8 mouse cellular contexts compared by ENCODE assay signal in the genomic region with DNA sequence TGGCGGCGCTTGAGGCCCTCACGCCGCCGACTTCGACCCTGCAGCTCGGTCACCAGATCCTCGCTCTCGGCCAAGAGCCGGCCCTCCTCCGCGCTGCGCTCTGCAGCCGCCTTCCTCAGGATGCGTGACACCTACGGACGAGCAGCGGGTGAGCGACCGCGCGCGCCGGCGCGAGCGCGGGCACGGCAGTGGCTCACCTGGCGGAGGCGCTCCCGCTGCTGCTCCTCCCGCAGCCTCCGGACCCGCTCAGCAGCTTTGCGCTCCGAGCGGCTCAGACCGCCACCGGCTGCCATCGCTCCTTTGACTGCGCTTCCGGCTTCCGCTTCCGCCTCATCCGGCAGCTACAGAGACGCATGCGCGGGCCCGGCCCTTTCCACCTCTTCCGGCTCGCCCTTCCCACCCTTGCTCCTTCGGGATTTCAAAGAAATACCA. TPM values are rescaled to one million over a fixed set of nuclear protein-coding genes. Genes with fewer than 3 reads are reported as not detected.
DNase-seq lines count a peak whose midpoint lies in the region; ATAC-seq lines count a peak whose summit lies in the region.

No protein-coding gene starts in this region.

- peak; percentile 92 for DNase-seq in R1 (ENCODE audit: low read depth, low spot score)
- DNase-seq in cerebellum, postnatal 10 days, result peak; percentile 90 to 93
- peak; percentile 75 to 82 for DNase-seq in frontal cortex, postnatal 10 days (ENCODE audit: low spot score in 2 of 2)
- peak; percentile 70 to 76 for DNase-seq in layer of hippocampus, postnatal 25 days (ENCODE audit: extremely low spot score in 1 of 2, low spot score in 1 of 2)
- peak; percentile 89 for DNase-seq in lung, postnatal 25 days (ENCODE audit: low spot score)
- DNase-seq in right cerebral cortex, adult 18-20 months, result peak; percentile 91
- peak; percentile 70 for DNase-seq in urinary bladder, adult 2 months (ENCODE audit: low spot score)

- no peaks in the 10 kb centered on the region for H3K9me3 ChIP-seq in hindbrain, embryonic 12.5 days (replicated peaks)

- H3K27me3 ChIP-seq in hindbrain, embryonic 12.5 days, result no peaks in the 10 kb centered on the region

- ATAC-seq in hindbrain, embryonic 12.5 days (ENCODE audit: low FRiP score), result peak; percentile 74

- H3K4me2 ChIP-seq in hindbrain, embryonic 12.5 days (replicated peaks), result peak overlapping the region; percentile 99

- H3K9ac ChIP-seq in hindbrain, embryonic 12.5 days, result peak overlapping the region; percentile 87

- H3K4me1 ChIP-seq in hindbrain, embryonic 12.5 days, result peaks cover 24% of the 10 kb centered on the region

- peak overlapping the region; percentile 80 for H3K27ac ChIP-seq in hindbrain, embryonic 12.5 days

- peak overlapping the region; percentile 99 for H3K4me3 ChIP-seq in hindbrain, embryonic 12.5 days

- peaks cover 60% of the 10 kb centered on the region for H3K36me3 ChIP-seq in hindbrain, embryonic 12.5 days

- under 1% methylated on average over 53 of the region's 53 CpGs for WGBS in hindbrain, embryonic 12.5 days

RNA-seq across cellular contexts. Expression of a gene that starts 0.3 kb away (rescaled TPM):
- 43.9 and 50.0 TPM in 2 replicates for polyA plus RNA-seq in hindbrain, embryonic 12.5 days (2016; fragmentation: Nextera tagmentation; extraction: Ambion mirVana)
- total RNA-seq in layer of hippocampus, postnatal 25 days (2021), result 10 to 100 TPM; 36.1 to 42.4 TPM
- 78.6 and 107 TPM in 2 replicates for polyA plus RNA-seq in urinary bladder, adult 2 months (2012; rRNA removed)

RNA-seq across cellular contexts. Expression of a gene that starts 7.0 kb away (rescaled TPM):
- 145 and 148 TPM in 2 replicates for polyA plus RNA-seq in hindbrain, embryonic 12.5 days (2016; fragmentation: Nextera tagmentation; extraction: Ambion mirVana)
- total RNA-seq in layer of hippocampus, postnatal 25 days (2021), result 100 to 1,000 TPM; 133 to 162 TPM
- polyA plus RNA-seq in urinary bladder, adult 2 months (2012; rRNA removed), result 87.2 and 120 TPM in 2 replicates

RNA-seq across cellular contexts. Expression of a gene that starts 8.7 kb away (rescaled TPM):
- 40.1 TPM in 2 replicates for polyA plus RNA-seq in hindbrain, embryonic 12.5 days (2016; fragmentation: Nextera tagmentation; extraction: Ambion mirVana)
- 10 to 100 TPM; 68.9 to 83.2 TPM for total RNA-seq in layer of hippocampus, postnatal 25 days (2021)
- 50.1 and 62.5 TPM in 2 replicates for polyA plus RNA-seq in urinary bladder, adult 2 months (2012; rRNA removed)

RNA-seq across cellular contexts. Expression of a gene that starts 16.4 kb away (rescaled TPM):
- polyA plus RNA-seq in hindbrain, embryonic 12.5 days (2016; fragmentation: Nextera tagmentation; extraction: Ambion mirVana), result 1.0 and 1.3 TPM in 2 replicates
- total RNA-seq in layer of hippocampus, postnatal 25 days (2021), result 1 to 10 TPM; 2.1 to 2.9 TPM
- polyA plus RNA-seq in urinary bladder, adult 2 months (2012; rRNA removed), result 0.40 and 0.62 TPM in 2 replicates

RNA-seq across cellular contexts. Expression of a gene that starts 18.9 kb away (rescaled TPM):
- 28.5 and 28.8 TPM in 2 replicates for polyA plus RNA-seq in hindbrain, embryonic 12.5 days (2016; fragmentation: Nextera tagmentation; extraction: Ambion mirVana)
- 1 to 10 TPM; 4.3 to 4.9 TPM for total RNA-seq in layer of hippocampus, postnatal 25 days (2021)
- polyA plus RNA-seq in urinary bladder, adult 2 months (2012; rRNA removed), result 15.5 and 18.5 TPM in 2 replicates

Comparison
In these comparisons a context has a peak if more than half of its experiments do, and no peak if none do; other contexts are left out.
1. Peak in every context shown above with its lines: DNase-seq, ATAC-seq, H3K4me3 ChIP-seq and H3K27ac ChIP-seq.